Mouse (Mus musculus): Measurements from ENCODE around the gene Enah.

Gene Enah

GRCm38 (mm10) chr1:182019926-182020801 lies at the start of gene Enah:
Gene Enah, minus strand, starts transcription at chr1:182019990.
- DNase-seq = peak; percentile 58

DNA sequence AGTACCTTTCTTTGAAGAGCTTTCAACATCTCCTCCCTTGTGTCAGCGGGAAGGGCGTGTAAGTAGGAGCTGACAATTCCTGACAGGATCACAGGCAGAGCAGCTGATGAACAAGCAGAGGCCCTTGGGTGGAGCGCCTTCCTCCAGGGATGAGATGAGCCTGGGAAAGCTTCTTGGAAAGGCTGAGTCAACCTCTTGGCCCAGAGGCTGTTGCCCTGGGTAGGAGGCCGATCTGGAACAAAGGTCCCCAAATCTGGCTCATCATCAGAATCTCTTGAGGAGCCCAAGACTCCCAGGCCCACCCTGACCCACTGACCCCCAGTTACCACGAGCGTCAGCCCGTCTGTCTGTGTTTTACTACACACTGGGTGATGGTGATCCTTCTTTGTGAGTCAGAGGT lies 48.3 kb upstream of the Enah start:
- DNase-seq = no peak

DNA sequence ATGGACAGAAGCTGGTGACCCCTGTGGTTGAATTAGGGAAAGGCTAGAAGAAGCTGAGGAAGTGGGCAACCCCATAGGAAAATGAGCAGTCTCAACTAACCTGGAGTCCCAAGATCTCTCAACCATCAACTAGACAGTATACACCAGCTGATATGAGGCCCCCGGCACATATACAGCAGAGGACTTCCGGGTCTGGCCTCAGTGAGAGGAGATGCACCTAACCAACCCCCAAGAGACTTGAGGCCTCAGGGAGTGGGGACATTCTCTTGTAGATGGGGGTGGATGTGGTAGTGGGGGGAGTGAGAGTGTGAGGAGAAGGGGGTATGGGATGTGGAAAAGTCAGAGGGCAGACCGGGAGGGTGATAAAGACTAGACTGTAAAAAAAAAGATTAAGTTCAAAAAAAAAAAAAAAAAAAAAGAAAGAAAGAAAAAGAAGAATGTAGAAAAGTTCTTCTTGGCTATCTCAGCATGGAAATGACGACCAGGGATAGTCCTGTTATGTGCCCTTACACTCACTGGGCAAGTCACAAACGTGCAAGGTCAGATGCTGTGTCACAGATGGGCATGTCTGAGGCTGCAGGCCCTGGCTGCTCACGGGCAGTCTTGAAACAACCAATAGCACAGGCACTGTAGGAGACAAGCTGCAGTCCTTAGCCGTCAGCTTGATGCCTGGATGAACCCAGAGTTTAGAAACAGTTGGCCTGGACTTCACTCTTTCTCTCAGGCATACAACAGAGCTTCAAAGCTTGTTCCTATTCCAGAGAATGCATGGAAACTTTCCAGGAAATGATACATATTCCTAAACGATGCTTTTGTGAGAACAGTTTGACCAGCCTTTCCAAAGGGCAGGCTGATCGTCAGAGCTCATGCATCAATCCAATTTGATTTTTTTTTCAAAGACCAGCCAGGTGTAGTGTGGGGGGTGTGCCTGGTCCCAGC lies 47.0 kb upstream of the Enah start:
- no peak for DNase-seq

GRCm38 (mm10) chr1:182063716-182064115 lies 43.9 kb upstream of the Enah start:
- no peak for DNase-seq

DNA sequence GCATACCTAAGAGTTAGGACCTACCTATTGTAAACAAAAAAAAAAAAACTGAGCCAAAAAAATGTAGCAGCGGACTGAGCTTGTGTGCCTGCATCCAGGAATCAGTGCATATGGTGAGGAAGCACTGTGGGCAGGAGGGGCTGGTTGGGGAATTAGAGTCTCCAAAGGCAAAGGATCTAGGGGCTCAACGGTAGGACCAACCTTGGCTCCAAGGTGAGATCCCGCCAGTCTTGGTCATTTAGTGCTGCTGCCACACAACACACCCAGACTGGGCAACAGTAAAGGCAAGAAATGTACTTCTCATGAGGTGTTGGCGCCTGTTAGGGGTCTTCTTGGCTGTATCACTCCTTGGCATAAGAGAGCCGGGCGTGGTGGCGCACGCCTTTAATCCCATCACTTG lies 43.0 kb upstream of the Enah start:
- DNase-seq = no peak

GRCm38 (mm10) chr1:182061203-182061602 lies 41.4 kb upstream of the Enah start:
- DNase-seq = no peak

DNA sequence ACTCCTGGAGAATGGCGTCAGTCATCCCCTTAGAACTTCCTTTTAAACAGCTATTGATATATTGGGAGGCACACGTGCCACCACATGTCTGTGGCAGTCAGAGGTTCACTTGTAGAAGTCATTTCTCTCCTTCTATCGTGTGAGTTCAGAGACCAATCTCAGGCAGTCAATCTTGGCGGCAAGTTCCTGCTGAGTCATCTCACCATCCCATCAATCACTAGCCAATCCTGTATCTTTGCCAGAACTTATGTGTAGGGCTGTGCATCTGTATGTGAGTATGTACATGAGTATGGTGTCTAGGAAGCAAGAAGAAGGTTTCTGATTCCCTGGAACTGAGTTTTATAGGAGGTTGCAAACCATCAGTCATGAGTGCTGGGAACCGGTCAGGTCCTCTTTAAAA lies 40.0 kb upstream of the Enah start:
- DNase-seq = no peak

GRCm38 (mm10) chr1:182057998-182058397 lies 38.2 kb upstream of the Enah start:
- DNase-seq = no peak

DNA sequence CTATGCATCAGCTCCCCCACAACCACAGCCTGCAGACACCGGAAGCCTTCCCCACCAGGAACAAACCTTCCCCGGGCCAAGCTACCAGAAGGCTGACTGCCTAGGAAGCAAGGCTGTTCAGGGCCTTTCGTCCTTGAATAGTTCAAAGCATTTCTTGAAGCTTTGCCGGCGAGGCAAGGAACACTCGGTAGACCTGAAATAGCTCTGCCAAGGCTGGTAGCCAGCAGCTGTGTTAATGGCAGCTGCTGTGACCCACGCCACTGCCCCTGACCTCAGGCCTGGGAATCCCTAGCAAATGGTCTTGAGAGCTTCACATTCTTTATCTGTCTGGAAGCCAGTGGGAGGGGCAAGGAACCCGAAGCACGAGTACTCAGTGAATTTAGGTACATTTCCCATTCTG lies 35.3 kb upstream of the Enah start:
- DNase-seq = no peak

GRCm38 (mm10) chr1:182054651-182055050 lies 34.9 kb upstream of the Enah start:
- no peak for DNase-seq

DNA sequence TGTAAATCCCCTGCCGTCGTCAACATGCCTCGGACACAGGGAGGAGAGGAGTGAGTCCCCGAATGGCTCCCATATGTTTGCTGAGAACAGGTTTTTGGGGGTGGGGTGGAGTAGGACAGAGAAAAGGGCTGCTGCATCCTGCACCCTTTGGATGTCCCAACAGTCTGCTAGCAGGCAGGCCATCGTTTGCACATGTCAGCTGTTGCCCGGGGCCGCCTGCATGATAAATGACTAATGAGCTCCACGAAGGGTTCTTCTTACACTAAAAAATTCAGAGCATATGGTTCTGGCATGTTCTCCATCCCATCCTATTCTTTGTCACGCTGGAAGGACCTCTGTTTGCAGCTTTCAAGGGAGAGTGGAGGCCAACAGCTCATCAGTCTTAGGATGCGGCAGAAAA lies 33.2 kb upstream of the Enah start:
- DNase-seq = peak; percentile 15

- DNase-seq = no peak
These were observed 32.6 kb upstream of the Enah start for GRCm38 (mm10) chr1:182052385-182052784.

- no peak for DNase-seq
These were observed 30.0 kb upstream of the Enah start for GRCm38 (mm10) chr1:182049813-182050212.

DNA sequence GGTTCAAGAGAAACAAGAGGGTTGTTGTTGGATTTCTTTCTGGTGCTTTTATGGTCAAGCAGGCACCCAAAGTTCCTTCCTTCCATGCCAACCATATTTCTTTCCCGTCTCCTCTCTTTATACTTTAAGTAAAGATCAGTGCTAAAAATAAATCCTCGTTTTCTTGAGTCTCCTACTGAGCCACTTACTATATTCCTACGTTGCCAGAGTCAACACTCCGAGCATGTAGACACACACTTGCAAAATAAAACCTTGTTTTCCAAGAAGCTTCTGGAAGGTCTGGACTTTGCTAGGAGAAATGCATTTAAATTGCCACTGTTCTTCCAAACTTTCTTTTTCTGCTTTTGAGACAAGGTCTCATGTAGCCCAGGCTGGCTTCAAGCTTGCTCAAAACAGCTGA lies 28.3 kb upstream of the Enah start:
- no peak for DNase-seq

DNA sequence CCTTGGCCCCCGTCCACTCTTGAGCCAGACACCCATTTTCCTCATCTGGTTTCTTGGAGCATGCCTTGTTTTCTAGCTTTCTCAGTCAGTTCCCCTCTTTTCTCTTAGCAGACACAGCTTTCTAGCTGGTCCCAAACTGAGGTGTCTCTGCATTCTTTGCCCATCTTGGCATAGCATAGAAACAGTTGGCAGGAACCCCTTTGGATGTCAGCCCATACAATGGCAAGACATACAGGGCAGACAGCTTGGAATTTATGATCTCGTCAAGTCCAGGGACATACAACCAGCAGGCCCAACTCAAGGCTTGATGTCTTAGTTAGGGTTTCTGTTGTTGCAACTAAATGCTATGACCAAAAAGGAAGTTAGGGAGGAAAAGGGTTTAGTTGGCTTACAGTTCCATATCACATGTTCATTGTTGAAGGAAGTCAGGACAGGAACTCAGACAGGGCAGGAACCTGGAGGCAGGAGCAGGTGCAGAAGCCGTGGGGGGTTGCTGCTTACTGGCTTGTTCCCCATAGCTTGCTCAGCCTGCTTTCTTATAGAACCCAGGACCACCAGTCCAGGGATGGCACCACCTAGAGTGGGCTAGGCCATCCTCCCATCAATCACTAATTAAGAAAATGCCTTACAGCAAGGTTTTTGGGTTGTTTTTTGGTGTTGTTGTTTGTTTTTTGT lies 27.4 kb upstream of the Enah start:
- DNase-seq = no peak

GRCm38 (mm10) chr1:182045208-182045607 lies 25.4 kb upstream of the Enah start:
- peak; percentile 40 for DNase-seq

- DNase-seq = no peak
These were observed 20.7 kb upstream of the Enah start for GRCm38 (mm10) chr1:182040538-182040937.

GRCm38 (mm10) chr1:182031757-182032156 lies 12.0 kb upstream of the Enah start:
- DNase-seq = no peak

- no peak for DNase-seq
These were observed 11.3 kb upstream of the Enah start for GRCm38 (mm10) chr1:182031066-182031465.

- DNase-seq = no peak
These were observed 10.3 kb upstream of the Enah start for GRCm38 (mm10) chr1:182029989-182030649.

DNA sequence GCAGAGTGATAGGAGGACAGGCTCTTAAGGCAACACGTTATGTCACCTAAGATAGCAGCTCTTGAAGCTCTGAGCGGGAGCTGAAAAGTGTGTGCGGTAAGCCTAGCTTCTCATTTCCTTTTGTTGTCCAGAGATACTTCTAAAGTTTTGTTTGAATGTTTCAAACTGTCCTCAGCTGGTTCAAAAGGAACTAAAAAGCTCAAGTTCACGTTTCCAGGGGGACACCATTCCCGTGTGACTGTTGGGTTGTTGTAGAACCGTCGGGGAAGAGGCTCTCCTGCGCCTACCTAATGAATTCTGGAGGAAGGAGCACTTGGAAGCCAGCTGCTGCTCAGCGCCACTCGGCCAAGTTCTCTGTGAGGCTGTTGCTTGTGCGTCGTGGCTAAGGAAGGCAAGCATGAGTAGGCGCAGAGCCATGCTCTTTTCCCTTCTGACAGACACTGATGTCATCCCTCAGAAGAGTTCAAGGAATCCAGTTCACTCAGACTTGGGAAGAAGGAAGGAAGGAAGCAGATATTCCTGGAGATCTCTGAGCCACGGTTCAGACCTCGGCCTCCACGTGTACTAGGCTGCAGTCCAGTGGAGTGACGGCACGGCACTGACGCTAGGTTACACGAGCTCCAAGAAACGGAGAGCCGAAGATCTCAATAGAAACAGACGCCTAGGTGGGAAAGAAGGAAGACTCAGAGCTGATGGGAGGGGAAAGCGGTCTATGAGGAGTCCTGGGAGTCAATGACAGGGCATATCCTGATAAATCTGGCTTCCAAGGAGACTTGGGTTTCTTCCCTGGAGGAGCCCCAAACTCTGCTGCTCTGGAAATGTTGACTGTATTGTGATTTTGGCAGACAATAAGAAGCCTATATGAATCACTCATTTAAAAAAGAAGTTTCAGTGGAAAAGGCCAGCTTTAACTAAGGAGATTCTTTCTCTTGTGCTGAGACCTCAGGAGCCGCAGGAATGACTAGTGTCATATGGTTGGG lies 8.7 kb upstream of the Enah start:
- DNase-seq = no peak
